Mouse (Mus musculus): Measurements from ENCODE around the gene Zfp704.

Gene Zfp704

DNA sequence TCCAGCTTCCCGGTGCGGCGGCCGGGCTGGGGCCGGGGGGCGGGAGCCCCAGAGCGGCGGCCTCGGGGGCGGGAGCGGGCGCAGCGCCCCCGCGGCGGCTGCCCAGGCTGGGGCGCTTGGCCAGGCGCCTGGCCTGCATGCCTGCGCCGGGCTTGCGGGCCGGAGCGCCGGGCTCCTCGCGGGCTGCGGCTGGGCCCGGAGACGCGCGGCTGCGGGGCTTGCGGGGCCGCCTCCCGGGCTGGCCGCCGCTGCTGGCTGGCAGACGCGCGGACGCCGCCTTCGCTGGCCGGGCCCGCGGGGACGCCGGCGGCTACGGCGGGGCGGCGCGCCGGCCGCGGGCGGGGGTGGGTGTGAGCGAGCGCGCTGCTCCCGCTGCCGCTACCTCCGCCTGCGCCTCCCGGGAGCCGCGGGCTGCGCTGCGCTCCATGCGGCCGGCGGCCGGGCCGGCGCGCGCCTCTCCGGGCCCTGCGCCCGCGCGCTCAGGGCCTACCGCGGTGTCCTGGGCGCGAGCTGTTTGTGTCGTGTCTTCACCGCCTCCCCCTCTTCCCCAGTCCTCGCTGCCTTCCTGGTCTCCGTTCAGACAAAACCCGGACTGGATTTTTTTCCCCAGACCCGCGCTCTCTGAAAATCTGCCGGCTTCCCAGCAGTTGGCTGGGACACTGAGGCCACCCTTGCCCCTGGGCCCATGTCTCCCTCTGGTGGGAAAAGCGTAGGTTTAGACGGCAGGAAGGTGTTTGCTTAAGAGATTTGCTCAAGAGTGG lies at the start of gene Zfp704:
Gene Zfp704, minus strand, starts transcription at position 505 of the 761 bp plus-strand sequence.
- DNase-seq (ENCODE audit: low read depth) = peak; percentile 93

DNA sequence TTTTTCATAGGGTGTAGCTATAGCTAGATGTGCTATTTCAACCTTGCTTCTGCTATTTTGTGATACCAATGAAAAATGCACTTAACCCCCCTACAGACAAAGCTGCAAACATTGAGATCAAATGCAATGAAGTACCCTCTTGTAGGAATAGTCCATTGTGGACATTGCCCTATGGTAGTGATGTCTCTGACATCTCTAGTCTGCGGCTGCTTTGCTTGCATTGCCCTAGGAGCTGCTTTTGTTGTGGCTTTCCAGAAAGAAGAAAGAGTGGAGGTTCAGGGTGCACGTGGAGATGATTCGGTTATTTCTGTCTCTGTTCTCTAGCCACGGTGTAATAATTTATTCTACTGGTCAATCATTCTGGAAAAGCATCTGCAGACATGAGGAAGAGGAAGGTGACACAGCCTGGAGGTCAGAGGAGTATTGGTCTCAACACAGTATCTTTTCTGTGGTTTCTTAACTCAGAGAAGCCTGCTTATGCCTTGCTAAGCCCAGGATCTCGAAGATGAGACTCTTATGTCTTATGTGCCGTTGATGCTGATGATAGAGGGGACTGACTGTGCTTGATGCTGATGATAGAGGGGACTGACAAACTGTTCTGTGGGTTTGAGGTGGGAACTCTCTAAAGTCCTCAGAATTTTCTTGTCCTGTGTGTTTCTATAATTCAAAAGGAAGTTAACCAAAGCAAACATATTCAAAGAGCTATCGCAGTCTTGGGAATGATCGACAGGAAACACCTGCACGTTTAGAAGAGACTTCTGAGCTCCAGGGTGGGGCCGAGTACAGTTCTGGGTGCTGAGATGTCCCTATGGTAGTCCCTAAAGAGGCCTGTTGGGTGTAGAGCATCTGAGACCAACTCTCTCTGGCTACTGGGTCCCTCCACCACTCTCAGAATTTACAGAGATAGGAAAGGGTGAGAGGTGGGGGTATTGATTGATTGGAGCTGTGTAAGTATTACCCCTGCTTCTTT lies 23.4 kb upstream of the Zfp704 start:
- no peak for DNase-seq (ENCODE audit: low read depth)

DNA sequence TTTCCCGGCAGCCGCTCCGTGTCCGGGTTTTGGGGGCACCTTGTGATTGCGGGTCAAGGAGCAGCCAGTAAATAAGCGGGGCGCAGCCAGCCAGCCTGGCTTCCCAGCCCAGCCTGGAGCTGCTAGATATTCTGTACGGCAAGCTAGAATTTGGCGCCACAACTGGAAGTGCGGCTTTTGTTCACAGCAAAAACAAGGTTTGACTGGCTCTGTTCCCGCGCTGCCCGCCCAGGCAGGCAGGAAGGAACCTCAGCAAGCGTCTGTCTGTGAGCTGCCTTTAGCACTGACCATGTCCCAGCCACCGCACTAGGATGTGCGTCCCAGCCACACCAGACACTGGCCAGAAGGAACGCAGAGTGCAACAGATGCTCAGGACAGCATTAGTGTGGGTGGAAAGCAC lies 20.1 kb upstream of the Zfp704 start:
- no peak for DNase-seq (ENCODE audit: low read depth)

DNA sequence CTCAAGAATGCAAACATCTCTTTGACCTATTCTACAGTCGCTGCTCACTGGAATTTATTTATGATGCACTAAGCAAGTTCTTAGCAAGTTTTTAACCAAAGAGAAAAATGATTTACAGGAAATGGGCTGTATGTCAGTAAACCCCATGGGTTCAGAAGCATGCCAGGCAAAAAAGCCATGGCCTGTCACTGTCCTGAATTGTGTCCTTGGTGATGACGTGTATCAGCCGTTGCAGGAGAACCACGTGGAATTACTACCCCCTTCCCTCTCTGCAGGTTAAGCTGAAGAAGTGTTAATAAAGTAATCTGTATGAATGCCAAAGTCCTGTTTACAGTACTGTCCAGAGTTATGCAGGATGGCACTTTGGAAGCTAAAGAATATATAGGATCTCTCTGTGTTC lies 18.2 kb upstream of the Zfp704 start:
- no peak for DNase-seq (ENCODE audit: low read depth)

DNA sequence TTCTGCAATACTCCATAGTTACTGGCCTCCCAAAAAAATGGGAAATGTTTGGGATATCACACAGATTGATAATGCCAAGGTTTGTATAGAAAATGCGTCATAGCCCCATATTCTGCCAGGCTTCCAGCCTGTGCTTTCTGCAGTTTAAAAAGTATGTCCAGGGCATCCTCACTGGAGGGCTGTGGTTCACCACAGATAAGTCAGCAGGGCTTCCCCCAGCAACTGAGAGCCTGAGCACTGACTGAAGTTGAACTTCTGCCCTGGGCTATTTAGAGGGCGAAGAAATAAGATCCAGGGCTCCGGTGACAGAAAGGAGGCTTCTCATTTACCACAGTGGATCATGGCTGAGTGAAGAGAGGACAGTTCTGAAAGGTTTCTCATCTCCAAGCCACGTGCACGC lies 16.3 kb upstream of the Zfp704 start:
- peak; percentile 78 for DNase-seq (ENCODE audit: low read depth)

DNA sequence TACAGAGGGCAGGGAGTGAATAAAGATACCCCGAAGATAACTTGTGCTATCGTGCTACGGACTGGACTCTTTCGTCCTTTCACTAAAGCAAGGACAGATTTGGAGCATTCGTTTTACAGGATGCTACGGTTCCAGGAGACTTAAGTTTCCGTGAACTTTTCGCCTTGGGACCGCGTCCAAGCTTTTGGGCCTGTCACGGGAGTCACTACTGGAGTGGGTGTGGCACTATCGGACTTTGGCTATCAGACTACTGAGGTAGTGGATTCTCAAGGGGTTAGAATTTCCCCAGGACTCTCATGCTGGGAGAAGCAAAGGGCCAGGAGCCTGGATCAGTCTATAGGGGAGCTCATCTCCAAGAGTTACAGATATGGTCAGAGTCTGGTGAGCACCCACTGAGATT lies 10.7 kb upstream of the Zfp704 start:
- DNase-seq (ENCODE audit: low read depth) = no peak

GRCm38 (mm10) chr3:9619562-9620275 lies 9.8 kb upstream of the Zfp704 start:
- DNase-seq (ENCODE audit: low read depth) = no peak

DNA sequence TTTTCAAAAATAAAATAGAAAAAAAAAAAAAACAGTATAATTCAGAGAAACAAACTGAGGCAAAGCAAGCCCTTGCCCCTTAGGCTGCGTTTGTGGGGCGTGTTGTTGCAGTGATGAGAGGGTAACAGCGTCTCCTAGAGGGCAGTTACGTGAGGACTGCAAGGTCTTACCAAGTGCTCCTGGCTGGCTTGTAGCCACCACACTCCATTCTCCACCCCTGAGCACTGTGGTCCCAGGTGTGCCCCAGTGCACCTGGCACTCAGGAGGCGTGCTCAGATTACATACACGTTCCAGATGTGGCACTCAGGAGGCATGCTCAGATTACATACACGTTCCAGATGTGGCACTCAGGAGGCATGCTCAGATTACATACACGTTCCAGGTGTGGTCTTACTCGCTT lies 7.2 kb upstream of the Zfp704 start:
- no peak for DNase-seq (ENCODE audit: low read depth)

DNA sequence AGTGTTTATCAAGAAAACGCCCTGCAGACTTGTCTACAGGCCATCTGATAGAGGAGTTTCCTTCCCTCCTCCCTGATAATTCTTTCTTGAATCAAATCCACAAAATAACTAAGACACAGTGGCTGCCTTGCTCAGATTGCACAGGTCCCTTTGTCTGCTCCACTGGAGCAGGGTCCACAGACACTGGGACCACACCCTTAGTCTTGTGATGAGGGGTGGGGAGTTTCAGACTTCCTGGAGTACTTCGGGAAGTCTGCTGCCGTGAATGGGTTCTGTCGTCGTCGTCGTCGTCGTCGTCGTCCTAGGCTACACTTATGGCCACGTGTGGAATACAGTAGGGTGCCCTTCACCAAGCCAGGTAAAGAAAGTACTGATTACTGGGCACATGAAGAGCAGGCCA lies 4.8 kb upstream of the Zfp704 start:
- DNase-seq (ENCODE audit: low read depth) = no peak

- DNase-seq (ENCODE audit: low read depth) = no peak
Measured at GRCm38 (mm10) chr3:9614011-9614410, 4.1 kb upstream of the Zfp704 start.

DNA sequence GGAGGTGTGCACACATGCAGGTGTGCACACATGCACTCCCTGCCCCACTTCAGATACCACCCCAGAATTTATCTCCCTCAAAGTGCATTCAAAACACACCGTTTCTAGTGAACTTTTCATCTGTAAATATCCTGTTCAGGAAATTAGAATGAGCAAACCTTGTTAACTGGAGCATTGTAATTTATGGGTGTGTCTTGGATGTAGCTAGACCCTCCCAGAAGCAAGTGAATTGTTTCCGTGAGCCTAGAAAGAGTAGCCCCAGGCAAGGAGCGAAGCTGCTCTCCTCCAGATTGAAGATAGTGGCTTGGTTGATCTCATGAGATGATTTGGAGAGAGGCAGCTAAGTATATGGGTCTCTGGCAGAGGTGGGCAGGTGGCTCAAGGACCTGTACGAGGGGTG lies 1.3 kb upstream of the Zfp704 start:
- DNase-seq (ENCODE audit: low read depth) = no peak

- DNase-seq (ENCODE audit: low read depth) = peak; percentile 52
Measured at GRCm38 (mm10) chr3:9610426-9610825, 541 bp upstream of the Zfp704 start.

DNA sequence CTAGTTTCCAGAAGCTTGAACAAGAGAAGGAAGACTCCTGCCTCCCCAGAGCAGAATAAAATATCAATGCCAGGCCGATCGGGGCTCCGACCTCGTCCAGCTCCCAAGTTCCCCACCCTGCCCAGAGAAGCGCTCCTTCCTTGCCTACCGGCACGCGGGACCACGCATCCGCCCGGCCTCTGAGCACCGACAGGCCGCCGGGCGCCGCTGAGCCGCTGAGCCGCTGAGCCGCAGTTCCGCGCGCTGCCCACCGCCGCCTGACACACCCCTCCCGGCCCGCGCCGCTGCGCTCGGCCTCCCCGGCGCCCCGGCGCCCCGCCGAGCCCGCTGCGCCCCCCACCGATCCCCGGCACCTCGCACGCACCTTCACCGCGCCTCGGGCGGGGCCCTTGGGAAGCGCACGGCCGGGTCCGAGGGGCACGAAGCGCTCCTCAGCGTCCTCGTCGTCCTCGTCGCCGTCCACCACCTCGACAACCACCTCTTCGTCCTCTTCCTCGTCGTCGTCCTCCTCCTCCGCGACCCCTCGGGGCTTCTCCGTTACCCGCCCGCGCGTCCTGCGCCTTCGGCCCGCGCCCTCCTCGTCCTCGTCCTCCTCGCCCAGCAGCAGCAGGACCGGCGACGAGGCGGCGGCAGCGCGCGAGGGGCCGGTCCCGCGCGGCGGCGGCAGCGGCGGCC lies 842 bp downstream of the Zfp704 start:
- DNase-seq (ENCODE audit: low read depth) = no peak

DNA sequence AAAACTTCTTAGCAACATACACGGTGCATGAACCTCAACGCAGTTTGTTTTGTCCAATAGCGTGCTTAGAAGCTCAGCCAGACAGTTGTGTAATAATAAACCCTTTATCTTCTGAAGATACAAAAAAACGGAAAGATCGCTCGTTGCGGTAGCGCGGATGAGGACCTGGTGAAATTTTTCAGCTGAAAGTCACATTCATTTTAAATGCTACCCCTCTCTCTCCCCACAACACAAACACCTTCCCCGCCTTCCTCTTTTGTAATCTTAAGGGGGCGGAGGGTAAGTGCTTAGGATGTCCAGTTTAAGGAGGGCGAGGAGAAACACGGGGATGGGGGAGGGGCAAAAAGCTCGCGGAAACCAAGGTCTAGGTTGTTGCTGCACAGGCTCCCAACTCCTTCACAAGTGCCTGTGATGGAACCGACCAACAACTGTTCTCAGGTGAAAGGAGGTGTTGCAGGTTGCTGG lies 1.4 kb downstream of the Zfp704 start:
- peak; percentile 91 for DNase-seq (ENCODE audit: low read depth)

- no peak for DNase-seq (ENCODE audit: low read depth)
Measured at GRCm38 (mm10) chr3:9607686-9608085, 2.2 kb downstream of the Zfp704 start.

GRCm38 (mm10) chr3:9605784-9606706 lies 3.8 kb downstream of the Zfp704 start:
- peak; percentile 57 for DNase-seq (ENCODE audit: low read depth)

GRCm38 (mm10) chr3:9604941-9605340 lies 4.9 kb downstream of the Zfp704 start:
- DNase-seq (ENCODE audit: low read depth) = no peak

- DNase-seq (ENCODE audit: low read depth) = no peak
Measured at GRCm38 (mm10) chr3:9603866-9604265, 6.0 kb downstream of the Zfp704 start.

- peak; percentile 70 for DNase-seq (ENCODE audit: low read depth)
Measured at GRCm38 (mm10) chr3:9600577-9600976, 9.3 kb downstream of the Zfp704 start.

DNA sequence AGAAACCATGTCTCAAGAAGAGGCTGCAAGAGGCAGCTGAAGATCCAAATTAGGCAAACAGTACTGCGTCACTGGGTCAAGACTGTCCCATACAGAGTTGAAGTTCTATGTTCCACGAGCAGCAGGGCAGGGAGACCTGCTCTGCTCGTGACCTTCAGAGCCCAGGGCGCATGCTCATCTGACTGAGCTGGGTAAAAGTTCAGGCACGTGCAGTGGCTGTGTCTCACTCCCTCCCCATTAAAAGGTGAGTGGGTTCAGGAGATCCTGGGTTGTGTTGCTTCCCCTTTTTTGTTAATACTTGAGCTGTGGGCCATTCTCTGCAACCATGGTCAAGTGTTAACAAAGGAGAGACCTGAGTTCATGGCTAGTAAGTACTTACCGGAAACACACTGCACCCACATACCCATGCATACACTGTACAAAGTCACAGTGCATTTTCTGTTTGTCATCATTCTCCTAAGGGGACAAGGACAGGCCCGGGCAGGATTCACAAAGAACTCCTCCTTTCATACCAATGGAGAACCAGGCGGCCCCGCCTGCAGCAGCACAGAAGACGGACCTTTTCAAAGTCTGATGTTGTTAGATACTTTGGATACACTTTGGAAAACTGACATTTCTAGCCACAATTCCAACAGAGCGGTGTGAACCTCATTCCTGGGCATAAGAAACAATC lies 10.0 kb downstream of the Zfp704 start:
- no peak for DNase-seq (ENCODE audit: low read depth)

Data from 416B (cell line).